Comparison of ENCODE assay signal across 14 mouse cellular contexts in genomic region chr6:40626111-40626510, GRCm38 (mm10). TPM values are rescaled to one million over a fixed set of nuclear protein-coding genes. Genes with fewer than 3 reads are reported as not detected.
"Had no signal": no experiment of that assay in that cellular context is flagged by ENCODE, and none has a peak within 500 bp of the region (broad histone marks: within the 10 kb centered on the region; RNA-seq: fewer than 3 reads in every experiment).

No protein-coding gene starts in this region.

- H3K36me3 ChIP-seq: limb, embryonic 10.5 days; liver, embryonic 15.5 days; midbrain, embryonic 13.5 days had no signal

- ATAC-seq: lung, postnatal 0 days; midbrain, embryonic 13.5 days had no signal

- H3K27me3 ChIP-seq: liver, embryonic 15.5 days; midbrain, embryonic 13.5 days had no signal

- H3K9ac ChIP-seq: liver, embryonic 15.5 days; midbrain, embryonic 13.5 days had no signal

- H3K4me2 ChIP-seq: liver, embryonic 11.5 days; liver, embryonic 15.5 days; midbrain, embryonic 13.5 days had no signal

- H3K9me3 ChIP-seq: limb, embryonic 10.5 days; liver, embryonic 15.5 days; midbrain, embryonic 13.5 days had no signal

- H3K4me3 ChIP-seq: left cerebral cortex, adult 2 months; limb, embryonic 10.5 days; liver, embryonic 15.5 days; midbrain, embryonic 13.5 days had no signal

- H3K4me1 ChIP-seq: limb, embryonic 10.5 days; liver, embryonic 15.5 days; midbrain, embryonic 13.5 days had no signal

- H3K27ac ChIP-seq: left cerebral cortex, adult 2 months; limb, embryonic 10.5 days; liver, embryonic 15.5 days; midbrain, embryonic 13.5 days had no signal

- DNase-seq: lung, adult 2 months; lung, postnatal 36 days; right cerebral cortex, postnatal 14 days; thymus, adult 18-20 months; thymus, postnatal 14 days had no signal

RNA-seq across cellular contexts. Expression of gene Mgam, which starts 2.5 kb away (rescaled TPM):
- polyA plus RNA-seq: midbrain, embryonic 13.5 days had no signal

RNA-seq across cellular contexts. Expression of gene Tas2r138, which starts 13.0 kb away (rescaled TPM):
- polyA plus RNA-seq: limb, embryonic 10.5 days; limb, embryonic 14.5 days; liver, embryonic 11.5 days; liver, embryonic 15.5 days; lung, adult 2 months; lung, postnatal 0 days; midbrain, embryonic 13.5 days; midbrain, postnatal 0 days; neural tube, embryonic 14.5 days had no signal

RNA-seq across cellular contexts. Expression of gene Olfr460, which starts 56.8 kb away (rescaled TPM):
- polyA plus RNA-seq: limb, embryonic 10.5 days; liver, embryonic 11.5 days; liver, embryonic 15.5 days; lung, adult 2 months; lung, postnatal 0 days; midbrain, embryonic 13.5 days; midbrain, postnatal 0 days had no signal
